Mouse (Mus musculus) mesoderm, embryonic 11.5 days (tissue): Measurements from ENCODE around the gene Rpl10.

ENCODE experiments used
- DNase-seq: peaks from one replicate; pipeline ENCODE4 v3.0.0-alpha.2; 2012; ENCODE audit warnings: low read depth, low spot score

Rpl10 gene

GRCm38 (mm10) chrX:74270062-74270901 is at the start of gene Rpl10:
Rpl10 (plus strand) TSS chrX:74270812.
- DNase-seq, result peak; percentile 97

- no peak for DNase-seq
Observed at GRCm38 (mm10) chrX:74230038-74230437, 40.6 kb upstream of the Rpl10 start.

- DNase-seq, result no peak
Observed at GRCm38 (mm10) chrX:74233196-74233595, 37.4 kb upstream of the Rpl10 start.

GRCm38 (mm10) chrX:74240332-74240731 is 30.3 kb upstream of the Rpl10 start:
- DNase-seq, result no peak

GRCm38 (mm10) chrX:74243396-74243795 is 27.2 kb upstream of the Rpl10 start:
- no peak for DNase-seq

GRCm38 (mm10) chrX:74243807-74244206 is 26.8 kb upstream of the Rpl10 start:
- DNase-seq, result no peak

GRCm38 (mm10) chrX:74244614-74245083 is 26.0 kb upstream of the Rpl10 start:
- DNase-seq, result peak; percentile 74

GRCm38 (mm10) chrX:74245107-74245506 is 25.5 kb upstream of the Rpl10 start:
- DNase-seq, result no peak

- peak; percentile 73 for DNase-seq
Observed at GRCm38 (mm10) chrX:74245687-74246086, 24.9 kb upstream of the Rpl10 start.

- DNase-seq, result peak; percentile 94
Observed at GRCm38 (mm10) chrX:74246213-74246681, 24.4 kb upstream of the Rpl10 start.

- no peak for DNase-seq
Observed at GRCm38 (mm10) chrX:74246693-74247092, 23.9 kb upstream of the Rpl10 start.

GRCm38 (mm10) chrX:74248651-74249050 is 22.0 kb upstream of the Rpl10 start:
- DNase-seq, result peak; percentile 81

GRCm38 (mm10) chrX:74249615-74250014 is 21.0 kb upstream of the Rpl10 start, which contains the start of gene Flna:
Flna (minus strand) TSS chrX:74249820.
- peak; percentile 43 for DNase-seq

- peak; percentile 92 for DNase-seq
Observed at GRCm38 (mm10) chrX:74254153-74254887, 16.3 kb upstream of the Rpl10 start, which contains the start of gene Emd. Emd (plus strand) TSS chrX:74254687.

- no peak for DNase-seq
Observed at GRCm38 (mm10) chrX:74254888-74255565, 15.6 kb upstream of the Rpl10 start.

- DNase-seq, result no peak
Observed at GRCm38 (mm10) chrX:74257746-74258145, 12.9 kb upstream of the Rpl10 start.

- no peak for DNase-seq
Observed at GRCm38 (mm10) chrX:74269736-74270061, 913 bp upstream of the Rpl10 start.

- peak; percentile 45 for DNase-seq
Observed at GRCm38 (mm10) chrX:74270902-74271551, 415 bp downstream of the Rpl10 start.

- no peak for DNase-seq
Observed at GRCm38 (mm10) chrX:74273422-74274322, 3.1 kb downstream of the Rpl10 start.

GRCm38 (mm10) chrX:74277916-74278315 is 7.3 kb downstream of the Rpl10 start:
- no peak for DNase-seq
